Mouse (Mus musculus) limb, embryonic 12.5 days (tissue): ENCODE data around the gene Hist1h1b. TPM values are rescaled to one million over a fixed set of nuclear protein-coding genes. Genes with fewer than 3 reads are reported as not detected.
"Not testable (repeated sequence)": the region's sequence is repeated elsewhere in the genome, so short reads cannot be mapped to it uniquely, and the experiment has no call there.

Source experiments
- ATAC-seq: fragments of 200-750 bp; cut with Nextera tagmentation; 2 replicates; pipeline ENCODE4 v1.8.0; 2017; ENCODE audit warnings: low read depth, moderate TSS enrichment; ENCODE audit not compliant: insufficient number of reproducible peaks, insufficient read depth, low FRiP score, low TSS enrichment
- H3K27ac ChIP-seq: fragments of 300-500 bp; sonication (generic); 2 replicates; pipeline ENCODE4 v1.5.1; 2016; ENCODE audit warnings: mild to moderate bottlenecking, moderate library complexity
- H3K27me3 ChIP-seq: fragments of 300-500 bp; sonication (generic); 2 replicates; pipeline ENCODE4 v1.6.1; 2016; ENCODE audit warnings: mild to moderate bottlenecking, moderate library complexity
- H3K36me3 ChIP-seq: fragments of 300-500 bp; sonication (generic); 2 replicates; pipeline ENCODE4 v1.6.1; 2016; ENCODE audit warnings: mild to moderate bottlenecking, moderate library complexity
- H3K4me1 ChIP-seq: fragments of 300-500 bp; sonication (generic); replicated peaks from 2 replicates; pipeline ENCODE4 v1.6.1; 2016
- H3K4me2 ChIP-seq: fragments of 300-500 bp; sonication (generic); 2 replicates; pipeline ENCODE4 v1.6.1; 2016; ENCODE audit warnings: mild to moderate bottlenecking, moderate library complexity
- H3K4me3 ChIP-seq: fragments of 300-500 bp; sonication (generic); replicated peaks from 2 replicates; pipeline ENCODE4 v1.5.1; 2016; ENCODE audit warnings: mild to moderate bottlenecking
- H3K9ac ChIP-seq: fragments of 300-500 bp; sonication (generic); replicated peaks from 2 replicates; pipeline ENCODE4 v1.6.1; 2016; ENCODE audit warnings: mild to moderate bottlenecking, moderate library complexity
- H3K9me3 ChIP-seq: fragments of 300-500 bp; sonication (generic); 2 replicates; pipeline ENCODE4 v1.6.1; 2016; ENCODE audit warnings: mild to moderate bottlenecking, moderate library complexity
- WGBS: fragments of 180-500 bp; shearing (Covaris S2); methylation state at CpG from one replicate; pipeline ENCODE4 v1.1.7; 2016; 5-methylcytosine and 5-hydroxymethylcytosine counted together
- microRNA-seq: library from miRNA; unstranded; fragments of <30 nt; microRNA quantifications from one replicate; pipeline ENCODE4, GENCODE M21; 2017
- polyA plus RNA-seq: library from polyadenylated mRNA; unstranded; fragments of >200 nt; fragmentation: Nextera tagmentation; extraction: Ambion mirVana; gene quantifications from 2 replicates; pipeline ENCODE4 v1.2.1, GENCODE M21; 2016

Gene Hist1h1b
- polyA plus RNA-seq, 1 experiment from 2014 or later, result 49.4 TPM

- not testable (repeated sequence) for H3K27me3 ChIP-seq
- under 1% methylated on average over 48 of the region's 56 CpGs for WGBS
- ATAC-seq, result peak; percentile 88
Observed at GRCm38 (mm10) chr13:21750159-21751017, 30.0 kb downstream of the Hist1h1b start, which contains the start of gene Hist1h4k. Gene Hist1h4k, minus strand, starts transcription at chr13:21750505.

DNA sequence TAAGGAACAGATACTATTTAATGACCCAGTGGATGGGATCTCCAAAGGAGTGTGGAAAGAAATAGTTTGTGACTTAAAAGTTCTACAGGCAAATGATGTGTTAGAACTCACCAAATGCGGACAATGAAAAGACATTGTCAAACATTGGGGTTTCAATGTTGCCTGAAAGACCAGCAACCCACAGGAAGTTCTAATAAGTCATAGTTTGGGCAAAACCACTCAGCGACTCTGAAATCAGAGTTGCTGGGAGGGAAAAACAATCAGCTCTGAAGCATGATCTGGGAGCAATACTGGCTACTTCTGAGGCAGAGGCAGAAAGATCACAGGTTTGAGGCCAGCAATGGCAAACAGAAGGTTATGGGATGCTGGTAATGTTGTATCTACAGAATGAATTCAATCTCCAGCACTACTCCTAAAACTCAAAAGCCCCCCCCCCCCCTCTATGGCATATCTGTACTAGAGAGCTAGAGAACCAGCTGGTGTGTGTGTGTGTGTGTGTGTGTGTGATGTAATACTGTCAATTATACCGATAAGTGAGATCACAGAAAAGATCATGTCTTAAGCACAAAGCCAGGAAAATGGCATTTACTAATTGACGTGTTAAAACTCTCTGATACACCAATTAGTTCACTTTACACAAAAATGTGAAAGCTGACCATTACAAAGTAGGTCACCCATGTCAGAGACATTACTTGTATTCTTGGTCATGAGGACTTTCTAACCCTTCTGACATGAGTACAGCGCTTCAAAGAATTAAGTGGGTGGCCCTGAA lies 30.9 kb downstream of the Hist1h1b start:
- no peaks in the 10 kb centered on the region for H3K9me3 ChIP-seq
- peaks cover 28% of the 10 kb centered on the region for H3K4me1 ChIP-seq
- no peaks in the 10 kb centered on the region for H3K36me3 ChIP-seq
- peak overlapping the region; percentile 72 for H3K9ac ChIP-seq
- no peak for ATAC-seq
- peak overlapping the region; percentile 57 for H3K4me3 ChIP-seq
- peak overlapping the region; percentile 99 for H3K27ac ChIP-seq
- H3K27me3 ChIP-seq, result no peaks in the 10 kb centered on the region
- 5% methylated on average over 5 of the region's 5 CpGs for WGBS
- H3K4me2 ChIP-seq, result peak overlapping the region; percentile 90

More at GRCm38 (mm10) chr13:21750159-21751017, 30.0 kb downstream of the Hist1h1b start, which contains the start of gene Hist1h4k:
- Histone ChIP-seq H3K4me1 (peaks cover 31% of the 10 kb centered on the region), H3K4me3 (peak within 1 kb of the TSS; percentile 57), H3K27ac (peak within 1 kb of the TSS; percentile 99), H3K4me2 (peak within 1 kb of the TSS; percentile 90), H3K9ac (peak within 1 kb of the TSS; percentile 72)
- H3K9me3 ChIP-seq, H3K36me3 ChIP-seq: not testable (repeated sequence)

GRCm38 (mm10) chr13:21745006-21745405 lies 35.4 kb downstream of the Hist1h1b start:
- H3K9ac ChIP-seq, result no peak overlapping the region
- H3K36me3 ChIP-seq, result no peaks in the 10 kb centered on the region
- H3K4me2 ChIP-seq, result no peak overlapping the region
- H3K4me1 ChIP-seq, result peaks cover 15% of the 10 kb centered on the region; the same call in 1 of the 2 replicates
- H3K27ac ChIP-seq, result no peak overlapping the region
- ATAC-seq, result no peak
- no peaks in the 10 kb centered on the region for H3K9me3 ChIP-seq
- WGBS, result 91% methylated on average over 1 of the region's 1 CpGs
- H3K27me3 ChIP-seq, result no peaks in the 10 kb centered on the region
- no peak overlapping the region for H3K4me3 ChIP-seq

- ATAC-seq, result peak; percentile 93
- Histone ChIP-seq H3K4me2 (peak within 1 kb of the TSS; percentile 64), H3K27ac (peak within 1 kb of the TSS; percentile 99), H3K4me1 (peaks cover 10% of the 10 kb centered on the region), H3K9ac (peak within 1 kb of the TSS; percentile 70), H3K4me3 (peak within 1 kb of the TSS; percentile 52)
- WGBS, result under 1% methylated on average over 47 of the region's 56 CpGs
- H3K36me3 ChIP-seq, H3K27me3 ChIP-seq, H3K9me3 ChIP-seq: not testable (repeated sequence)
Observed at GRCm38 (mm10) chr13:21734906-21735767, 45.3 kb downstream of the Hist1h1b start, which contains the start of gene Hist1h4j. Gene Hist1h4j, plus strand, starts transcription at chr13:21735064.

DNA sequence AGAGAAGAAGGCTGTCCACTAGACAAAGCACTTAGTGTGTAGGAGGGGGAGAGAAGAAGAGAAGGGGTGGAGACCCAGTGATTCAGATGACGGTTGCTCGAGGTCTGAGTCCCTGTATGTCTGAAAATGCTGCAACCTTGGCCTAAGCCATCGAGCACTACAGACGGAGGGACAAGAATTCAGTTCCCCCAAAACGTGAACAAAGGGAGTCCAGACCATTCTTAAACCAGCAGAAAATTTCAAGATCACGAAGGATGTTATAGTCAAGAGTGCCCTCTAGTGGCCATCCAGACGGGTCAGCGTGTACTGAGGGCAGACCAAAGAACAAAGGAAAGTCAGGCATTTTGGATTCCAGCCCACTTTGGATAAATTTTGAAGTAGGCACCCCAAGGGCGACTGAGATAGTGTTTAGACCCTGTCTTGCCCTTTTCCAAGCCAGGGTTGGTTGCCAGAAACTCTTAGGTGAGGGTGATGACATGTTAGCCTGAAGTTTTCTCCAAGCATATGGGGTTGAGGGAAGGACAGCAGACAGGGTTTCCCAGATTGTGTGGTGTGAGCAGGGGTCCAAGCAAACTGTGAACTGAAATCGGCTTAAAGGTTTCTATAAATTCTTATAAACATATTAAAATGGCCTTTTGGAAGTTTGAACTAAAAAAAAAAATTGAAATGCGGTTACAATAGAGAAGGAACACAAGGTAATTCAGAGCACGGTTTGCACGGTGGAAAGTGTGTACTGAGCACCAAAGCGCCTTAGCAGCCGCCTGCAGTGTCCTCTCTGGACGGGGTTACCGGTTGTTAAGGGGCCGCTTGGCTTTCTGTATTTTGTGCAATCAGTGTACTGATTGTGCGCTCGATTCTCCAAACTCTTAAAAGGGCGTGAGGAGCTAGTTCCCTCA lies 46.2 kb downstream of the Hist1h1b start:
- no peaks in the 10 kb centered on the region for H3K9me3 ChIP-seq
- no peaks in the 10 kb centered on the region for H3K36me3 ChIP-seq
- WGBS, result under 1% methylated on average over 21 of the region's 21 CpGs
- H3K4me2 ChIP-seq, result peak overlapping the region; percentile 64
- peaks cover 10% of the 10 kb centered on the region for H3K4me1 ChIP-seq
- peak; percentile 82 for ATAC-seq
- peak overlapping the region; percentile 70 for H3K9ac ChIP-seq
- no peaks in the 10 kb centered on the region for H3K27me3 ChIP-seq
- peak overlapping the region; percentile 99 for H3K27ac ChIP-seq
- peak overlapping the region; percentile 52 for H3K4me3 ChIP-seq

DNA sequence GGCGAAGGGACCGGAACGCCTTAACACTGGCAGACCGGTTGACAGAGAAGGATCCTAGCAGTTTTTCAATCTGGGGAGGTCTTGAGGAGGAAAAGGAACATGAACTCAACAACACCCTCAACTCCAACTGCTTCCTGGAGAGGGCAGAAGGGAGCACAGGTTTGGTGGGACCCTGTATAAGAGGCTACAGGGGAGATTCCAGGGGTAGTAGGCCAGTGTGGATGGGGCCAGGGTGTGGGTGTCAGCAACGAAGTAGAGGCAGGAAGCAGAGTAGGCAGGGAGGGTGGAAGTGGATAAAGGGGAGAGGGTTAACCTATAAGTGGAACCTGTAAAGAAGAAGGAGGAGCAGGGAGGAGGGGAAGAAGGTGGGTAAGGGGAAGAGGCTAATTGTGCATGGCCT lies 47.0 kb downstream of the Hist1h1b start:
- 66% methylated on average over 5 of the region's 5 CpGs for WGBS
- H3K9ac ChIP-seq, result peak overlapping the region; percentile 70; the same call in 1 of the 2 replicates
- no peak for ATAC-seq

More for the DNA sequence above, 47.0 kb downstream of the Hist1h1b start:
- Histone ChIP-seq H3K4me1 (peaks cover 10% of the 10 kb centered on the region), H3K4me3 (no peak overlapping the region), H3K27ac (peak overlapping the region; percentile 99), H3K4me2 (peak overlapping the region; percentile 64; the same call in 1 of the 2 replicates), H3K27me3 (no peaks in the 10 kb centered on the region), H3K9me3 (no peaks in the 10 kb centered on the region), H3K36me3 (no peaks in the 10 kb centered on the region)

Small RNA genes within 50 kb of the gene (microRNA-seq; reads per million reads assigned to microRNA genes)
- gene Gm19658 (not detected), gene Gm44346 (not detected), gene Gm44454 (not detected)

Other genes starting within 250 kb of the Hist1h1b start
- 8.4 and 8.7 TPM in 2 replicates for gene Zkscan8, start 249.5 kb downstream of the Hist1h1b start, polyA plus RNA-seq
- 0.12 and 0.18 TPM in 2 replicates for gene Olfr1366, start 237.8 kb downstream of the Hist1h1b start, polyA plus RNA-seq
- gene Olfr1535, start 220.7 kb downstream of the Hist1h1b start, polyA plus RNA-seq, result 0.05 TPM in 1 of 2 replicates, not detected in the other
- not detected in 2 replicates for gene Olfr1364, start 198.9 kb downstream of the Hist1h1b start, polyA plus RNA-seq
- not detected in 2 replicates for gene Olfr1362, start 166.6 kb downstream of the Hist1h1b start, polyA plus RNA-seq
- gene Olfr11, start 138.1 kb downstream of the Hist1h1b start, polyA plus RNA-seq, result not detected in 2 replicates
- gene Olfr1361, start 117.2 kb downstream of the Hist1h1b start, polyA plus RNA-seq, result not detected in 2 replicates
- not detected in 2 replicates for gene Olfr1360, start 103.2 kb downstream of the Hist1h1b start, polyA plus RNA-seq
- not detected in 2 replicates for gene Olfr1359, start 82.5 kb downstream of the Hist1h1b start, polyA plus RNA-seq
- 4.6 and 6.2 TPM in 2 replicates for gene Hist1h2bl, start 64.5 kb downstream of the Hist1h1b start, polyA plus RNA-seq
- gene Hist1h2ai, start 64.2 kb downstream of the Hist1h1b start, polyA plus RNA-seq, result 55.1 and 62.4 TPM in 2 replicates
- 16.0 and 36.8 TPM in 2 replicates for gene Hist1h3h, start 63.0 kb downstream of the Hist1h1b start, polyA plus RNA-seq
- 8.4 and 8.9 TPM in 2 replicates for gene Hist1h2bm, start 58.6 kb downstream of the Hist1h1b start, polyA plus RNA-seq
- gene Hist1h4j, start 45.6 kb downstream of the Hist1h1b start, polyA plus RNA-seq, result 0.88 and 0.99 TPM in 2 replicates
- 5.4 and 11.3 TPM in 2 replicates for gene Hist1h4k, start 30.1 kb downstream of the Hist1h1b start, polyA plus RNA-seq
- gene Hist1h2ak, start 26.8 kb downstream of the Hist1h1b start, polyA plus RNA-seq, result 51.3 and 71.5 TPM in 2 replicates
- 8.0 and 9.8 TPM in 2 replicates for gene Hist1h2bn, start 26.5 kb downstream of the Hist1h1b start, polyA plus RNA-seq
- gene Hist1h3i, start 2.7 kb upstream of the Hist1h1b start, polyA plus RNA-seq, result 163 and 202 TPM in 2 replicates
- 16.8 and 19.0 TPM in 2 replicates for gene Hist1h2an, start 6.6 kb upstream of the Hist1h1b start, polyA plus RNA-seq
- 1.5 and 3.9 TPM in 2 replicates for gene Hist1h2bp, start 6.8 kb upstream of the Hist1h1b start, polyA plus RNA-seq
- 36.6 and 45.0 TPM in 2 replicates for gene Hist1h2bq, start 29.6 kb upstream of the Hist1h1b start, polyA plus RNA-seq
- not detected in 2 replicates for gene Hist1h2ao, start 29.8 kb upstream of the Hist1h1b start, polyA plus RNA-seq
- gene Hist1h4m, start 31.1 kb upstream of the Hist1h1b start, polyA plus RNA-seq, result not detected in 2 replicates
- 21.2 and 21.3 TPM in 2 replicates for gene Hist1h4n, start 51.6 kb upstream of the Hist1h1b start, polyA plus RNA-seq
- 6,267 and 7,120 TPM in 2 replicates for gene Hist1h2ap, start 52.9 kb upstream of the Hist1h1b start, polyA plus RNA-seq
- gene Hist1h2br, start 53.1 kb upstream of the Hist1h1b start, polyA plus RNA-seq, result 38.6 and 46.0 TPM in 2 replicates
- gene Zfp184, start 164.5 kb upstream of the Hist1h1b start, polyA plus RNA-seq, result 23.2 and 25.2 TPM in 2 replicates
- gene Pom121l2, start 200.6 kb upstream of the Hist1h1b start, polyA plus RNA-seq, result 0.30 and 0.32 TPM in 2 replicates
- gene Prss16, start 229.1 kb upstream of the Hist1h1b start, polyA plus RNA-seq, result 1.2 TPM in 2 replicates